In the genomic region with DNA sequence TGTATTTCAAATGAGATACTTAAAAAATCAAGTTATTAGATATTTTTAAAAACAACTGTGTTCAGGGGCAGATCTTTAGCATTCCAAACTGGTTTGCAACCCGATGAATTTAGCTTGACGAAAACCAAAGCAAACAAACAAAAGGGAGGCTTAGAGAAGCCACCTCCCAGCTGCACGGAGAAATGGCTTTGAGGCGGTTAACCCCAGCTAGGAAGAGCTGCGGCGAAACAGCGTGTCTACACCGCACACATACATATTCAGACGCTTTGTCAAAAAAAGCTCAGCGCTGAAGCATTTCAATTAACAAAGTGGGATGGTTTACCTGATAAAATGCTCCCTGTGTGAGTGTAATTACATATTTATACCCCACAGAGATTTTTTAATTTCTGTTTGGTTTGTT, we compare ENCODE assay signal across 19 mouse cellular contexts.
DNase-seq lines count a peak whose midpoint lies in the region; ATAC-seq and TF ChIP-seq lines count a peak whose summit lies in the region.
"Had no signal": no experiment of that assay in that cellular context is flagged by ENCODE, and none has a peak within 500 bp of the region (broad histone marks: within the 10 kb centered on the region; RNA-seq: fewer than 3 reads in every experiment).

No protein-coding gene starts in this region.

- DNase-seq in forebrain, embryonic 10.5 days (ENCODE audit: extremely low spot score, low spot score) = no peak
- peak; percentile 20 for DNase-seq in lung, embryonic 14.5 days
- DNase-seq in lung, postnatal 10 days = no peak
- peak; percentile 79 for DNase-seq in midbrain, embryonic 14.5 days
- DNase-seq in adrenal gland, postnatal 4 days (ENCODE audit: low spot score in 2 of 2) = no peak
- no peak for DNase-seq in left cerebral cortex, postnatal 25 days (ENCODE audit: low spot score in 2 of 2)
- DNase-seq: adrenal gland, adult 8-10 months; cerebellum, adult 18-20 months; cerebellum, postnatal 36 days; gastrocnemius, postnatal 25 days; heart, postnatal 14 days; lung, postnatal 36 days; right cerebral cortex, postnatal 4 days; thymus, postnatal 14 days had no signal

- H3K27me3 ChIP-seq in forebrain, embryonic 12.5 days = peaks cover 6% of the 10 kb centered on the region; the same call in 1 of the 2 replicates
- H3K27me3 ChIP-seq in forebrain, embryonic 10.5 days (ENCODE audit: poor library complexity, severe bottlenecking) = peaks cover 10% of the 10 kb centered on the region; the same call in 1 of the 2 replicates
- no peaks in the 10 kb centered on the region for H3K27me3 ChIP-seq in lung, embryonic 14.5 days (ENCODE audit: insufficient read depth, low read length)
- no peaks in the 10 kb centered on the region; the same call in 1 of the 2 replicates for H3K27me3 ChIP-seq in embryonic facial prominence, embryonic 15.5 days
- no peaks in the 10 kb centered on the region for H3K27me3 ChIP-seq in midbrain, embryonic 14.5 days (ENCODE audit: control insufficient read depth, insufficient read depth, low read length)
- H3K27me3 ChIP-seq: liver, embryonic 12.5 days; neural tube, embryonic 12.5 days had no signal

- H3K9me3 ChIP-seq in forebrain, embryonic 12.5 days = no peaks in the 10 kb centered on the region
- no peaks in the 10 kb centered on the region for H3K9me3 ChIP-seq in forebrain, embryonic 10.5 days
- no peaks in the 10 kb centered on the region for H3K9me3 ChIP-seq in lung, embryonic 14.5 days (ENCODE audit: low read depth, low read length)
- no peaks in the 10 kb centered on the region for H3K9me3 ChIP-seq in embryonic facial prominence, embryonic 15.5 days (replicated peaks)
- H3K9me3 ChIP-seq in midbrain, embryonic 14.5 days (ENCODE audit: control insufficient read depth, low read length) = no peaks in the 10 kb centered on the region
- H3K9me3 ChIP-seq: liver, embryonic 12.5 days; neural tube, embryonic 12.5 days had no signal

- H3K9ac ChIP-seq in forebrain, embryonic 12.5 days = no peak overlapping the region
- H3K9ac ChIP-seq in lung, embryonic 14.5 days = no peak overlapping the region
- no peak overlapping the region for H3K9ac ChIP-seq in embryonic facial prominence, embryonic 15.5 days
- no peak overlapping the region for H3K9ac ChIP-seq in midbrain, embryonic 14.5 days (replicated peaks; ENCODE audit: low read length)
- H3K9ac ChIP-seq: liver, embryonic 12.5 days; neural tube, embryonic 12.5 days had no signal

- TF ChIP-seq CTCF in lung, embryonic 14.5 days (IDR thresholded peaks at IDR 0.05; ENCODE audit: low read depth) = no peak

- intact Hi-C loops in left cerebral cortex, postnatal 25 days (cut with DNase I) = no loop called here

- H3K36me3 ChIP-seq in forebrain, embryonic 12.5 days (replicated peaks) = no peaks in the 10 kb centered on the region
- no peaks in the 10 kb centered on the region for H3K36me3 ChIP-seq in forebrain, embryonic 10.5 days (replicated peaks)
- H3K36me3 ChIP-seq in lung, embryonic 14.5 days (ENCODE audit: insufficient read depth) = no peaks in the 10 kb centered on the region
- H3K36me3 ChIP-seq in embryonic facial prominence, embryonic 15.5 days = no peaks in the 10 kb centered on the region
- H3K36me3 ChIP-seq in midbrain, embryonic 14.5 days (ENCODE audit: control insufficient read depth, insufficient read depth, low read length) = no peaks in the 10 kb centered on the region
- H3K36me3 ChIP-seq: liver, embryonic 12.5 days; neural tube, embryonic 12.5 days had no signal

- no peak overlapping the region for H3K4me3 ChIP-seq in forebrain, embryonic 12.5 days (replicated peaks)
- no peak overlapping the region for H3K4me3 ChIP-seq in forebrain, embryonic 10.5 days
- no peak overlapping the region for H3K4me3 ChIP-seq in lung, embryonic 14.5 days (ENCODE audit: low read depth, low read length)
- H3K4me3 ChIP-seq in embryonic facial prominence, embryonic 15.5 days (replicated peaks) = no peak overlapping the region
- no peak overlapping the region for H3K4me3 ChIP-seq in midbrain, embryonic 14.5 days (replicated peaks; ENCODE audit: low read depth, low read length)
- H3K4me3 ChIP-seq: liver, embryonic 12.5 days; neural tube, embryonic 12.5 days had no signal

- 37% methylated on average over 10 of the region's 10 CpGs for WGBS in forebrain, embryonic 12.5 days
- 55% methylated on average over 10 of the region's 10 CpGs for WGBS in forebrain, embryonic 10.5 days
- 29% methylated on average over 10 of the region's 10 CpGs for WGBS in lung, embryonic 14.5 days
- 39% methylated on average over 10 of the region's 10 CpGs for WGBS in embryonic facial prominence, embryonic 15.5 days
- WGBS in midbrain, embryonic 14.5 days = 13% methylated on average over 10 of the region's 10 CpGs

- H3K4me1 ChIP-seq in forebrain, embryonic 12.5 days = peaks cover 8% of the 10 kb centered on the region
- peaks cover 4% of the 10 kb centered on the region; the same call in 1 of the 2 replicates for H3K4me1 ChIP-seq in forebrain, embryonic 10.5 days
- no peaks in the 10 kb centered on the region for H3K4me1 ChIP-seq in lung, embryonic 14.5 days (ENCODE audit: insufficient read depth)
- no peaks in the 10 kb centered on the region for H3K4me1 ChIP-seq in embryonic facial prominence, embryonic 15.5 days
- H3K4me1 ChIP-seq in midbrain, embryonic 14.5 days (ENCODE audit: control insufficient read depth, insufficient read depth, low read length) = peaks cover 13% of the 10 kb centered on the region; the same call in 1 of the 2 replicates
- H3K4me1 ChIP-seq: liver, embryonic 12.5 days; neural tube, embryonic 12.5 days had no signal

- ATAC-seq in forebrain, embryonic 12.5 days (ENCODE audit: low FRiP score) = 0 out of 2 replicates have a peak, but pooled peaks have one; percentile 46
- ATAC-seq in lung, embryonic 14.5 days (ENCODE audit: insufficient read depth) = no peak
- no peak for ATAC-seq in embryonic facial prominence, embryonic 15.5 days (ENCODE audit: insufficient number of reproducible peaks, low FRiP score, low TSS enrichment, low read depth)
- peak; percentile 55; the same call in 1 of the 2 replicates for ATAC-seq in midbrain, embryonic 14.5 days (ENCODE audit: low FRiP score, low TSS enrichment)
- ATAC-seq: intestine, embryonic 16.5 days; liver, embryonic 12.5 days had no signal

- H3K27ac ChIP-seq in forebrain, embryonic 12.5 days = no peak overlapping the region
- H3K27ac ChIP-seq in forebrain, embryonic 10.5 days = no peak overlapping the region
- no peak overlapping the region for H3K27ac ChIP-seq in lung, embryonic 14.5 days (ENCODE audit: low read depth)
- H3K27ac ChIP-seq in embryonic facial prominence, embryonic 15.5 days (replicated peaks) = no peak overlapping the region
- H3K27ac ChIP-seq in midbrain, embryonic 14.5 days (replicated peaks; ENCODE audit: low read depth, low read length) = peak overlapping the region; percentile 63
- H3K27ac ChIP-seq: liver, embryonic 12.5 days; neural tube, embryonic 12.5 days had no signal

- no peak overlapping the region; the same call in 1 of the 2 replicates for H3K4me2 ChIP-seq in forebrain, embryonic 12.5 days
- H3K4me2 ChIP-seq in lung, embryonic 14.5 days = peak overlapping the region; percentile 38
- peak overlapping the region; percentile 8; the same call in 1 of the 2 replicates for H3K4me2 ChIP-seq in embryonic facial prominence, embryonic 15.5 days (replicated peaks)
- H3K4me2 ChIP-seq in midbrain, embryonic 14.5 days (ENCODE audit: low read length) = peak overlapping the region; percentile 42
- H3K4me2 ChIP-seq: liver, embryonic 12.5 days; neural tube, embryonic 12.5 days had no signal

Comparison
In these comparisons a context has a peak if more than half of its experiments do, and no peak if none do; other contexts are left out.
1. DNase-seq: peak in lung, embryonic 14.5 days (single experiment) and midbrain, embryonic 14.5 days (single experiment); none in forebrain, embryonic 10.5 days (single experiment), lung, postnatal 10 days (single experiment), adrenal gland, postnatal 4 days (0 of 2) and left cerebral cortex, postnatal 25 days (0 of 2).
2. ATAC-seq: peak in forebrain, embryonic 12.5 days (single experiment) and midbrain, embryonic 14.5 days (single experiment); none in lung, embryonic 14.5 days (single experiment) and embryonic facial prominence, embryonic 15.5 days (single experiment).